Mouse (Mus musculus): Measurements from ENCODE around the gene Pcare.

- TF ChIP-seq CTCF (conservative IDR thresholded peaks at IDR 0.05; ENCODE audit: low read length) (no peak), NANOG (IDR thresholded peaks at IDR 0.05; ENCODE audit: borderline replicate concordance, low read length) (no peak)
Measured at GRCm38 (mm10) chr17:71770696-71771095, 18.0 kb upstream of the Pcare start.
